In genomic region chr12:53252572-53253422, GRCm38 (mm10) we compare ENCODE assay signal across 8 mouse cellular contexts. TPM values are rescaled to one million over a fixed set of nuclear protein-coding genes. Genes with fewer than 3 reads are reported as not detected.
DNase-seq lines count a peak whose midpoint lies in the region; ATAC-seq and TF ChIP-seq lines count a peak whose summit lies in the region.

No protein-coding gene starts in this region.

- H3K27ac ChIP-seq in forebrain, embryonic 14.5 days (ENCODE audit: low read depth, low read length) = peak overlapping the region; percentile 98
- H3K27ac ChIP-seq in intestine, embryonic 14.5 days (ENCODE audit: low read depth) = peak overlapping the region; percentile 92
- H3K27ac ChIP-seq in liver, embryonic 14.5 days = no peak overlapping the region

- TF ChIP-seq CTCF in brain, embryonic 14.5 days (IDR thresholded peaks at IDR 0.05; ENCODE audit: borderline replicate concordance, extremely low read depth, insufficient read depth, insufficient read length) = peak; percentile 12; the same call in 1 of the 2 replicates
- no peak for TF ChIP-seq CTCF in liver, embryonic 14.5 days (IDR thresholded peaks at IDR 0.05; ENCODE audit: low read depth)

- H3K9ac ChIP-seq in forebrain, embryonic 14.5 days (ENCODE audit: low read length) = peak overlapping the region; percentile 99
- peak overlapping the region; percentile 91 for H3K9ac ChIP-seq in intestine, embryonic 14.5 days (ENCODE audit: low read length)
- H3K9ac ChIP-seq in liver, embryonic 14.5 days (replicated peaks) = no peak overlapping the region

- TF ChIP-seq POLR2A in brain, embryonic 14.5 days (IDR thresholded peaks at IDR 0.05; ENCODE audit: borderline replicate concordance, extremely low read depth, insufficient read depth, insufficient read length, poor library complexity, severe bottlenecking) = peak; percentile 48; the same call in 1 of the 2 replicates

- H3K4me2 ChIP-seq in forebrain, embryonic 14.5 days (ENCODE audit: low read length) = peak overlapping the region; percentile 72
- H3K4me2 ChIP-seq in intestine, embryonic 14.5 days (ENCODE audit: low read length) = peak overlapping the region; percentile 80
- peak overlapping the region; percentile 62 for H3K4me2 ChIP-seq in liver, embryonic 14.5 days (ENCODE audit: low read depth)

- peaks cover 83% of the 10 kb centered on the region for H3K27me3 ChIP-seq in megakaryocyte, embryonic 14.5 days (replicated peaks)
- no peaks in the 10 kb centered on the region for H3K27me3 ChIP-seq in forebrain, embryonic 14.5 days (replicated peaks; ENCODE audit: control insufficient read depth, insufficient read depth, low read length)
- H3K27me3 ChIP-seq in intestine, embryonic 14.5 days (replicated peaks; ENCODE audit: control insufficient read depth, insufficient read depth, low read length) = peaks cover 37% of the 10 kb centered on the region
- H3K27me3 ChIP-seq in liver, embryonic 14.5 days (ENCODE audit: control insufficient read depth, insufficient read depth, low read length) = peaks cover 78% of the 10 kb centered on the region

- peak; percentile 62 for DNase-seq in brain, embryonic 14.5 days (ENCODE audit: low read depth)
- peak; percentile 69 for DNase-seq in forebrain, embryonic 14.5 days (ENCODE audit: low spot score)
- peak; percentile 88 for DNase-seq in intestine, embryonic 14.5 days (ENCODE audit: low spot score)
- no peak for DNase-seq in liver, embryonic 14.5 days (ENCODE audit: low read depth in 3 of 3, low spot score in 3 of 3)
- peak; percentile 68 for DNase-seq in retina, embryonic 14.5 days (ENCODE audit: low spot score)

- under 1% methylated on average over 67 of the region's 115 CpGs for WGBS in forebrain, embryonic 14.5 days
- under 1% methylated on average over 87 of the region's 115 CpGs for WGBS in intestine, embryonic 14.5 days
- WGBS in liver, embryonic 14.5 days (ENCODE audit: insufficient replicate concordance) = under 1% methylated on average over 78 of the region's 115 CpGs

- TF ChIP-seq EP300 in liver, embryonic 14.5 days (IDR thresholded peaks at IDR 0.05; ENCODE audit: low read depth) = no peak

- H3K4me1 ChIP-seq in megakaryocyte, embryonic 14.5 days = peaks cover 18% of the 10 kb centered on the region
- peaks cover 14% of the 10 kb centered on the region for H3K4me1 ChIP-seq in forebrain, embryonic 14.5 days (ENCODE audit: control insufficient read depth, insufficient read depth, low read length)
- peaks cover 18% of the 10 kb centered on the region for H3K4me1 ChIP-seq in intestine, embryonic 14.5 days (replicated peaks; ENCODE audit: control insufficient read depth, insufficient read depth, low read length)
- no peaks in the 10 kb centered on the region for H3K4me1 ChIP-seq in liver, embryonic 14.5 days (replicated peaks; ENCODE audit: control insufficient read depth in 2 of 2, insufficient read depth in 2 of 2, low read length in 1 of 2)

- H3K36me3 ChIP-seq in megakaryocyte, embryonic 14.5 days (replicated peaks; ENCODE audit: low read length) = no peaks in the 10 kb centered on the region
- no peaks in the 10 kb centered on the region for H3K36me3 ChIP-seq in forebrain, embryonic 14.5 days (ENCODE audit: control insufficient read depth, insufficient read depth, low read length)
- H3K36me3 ChIP-seq in intestine, embryonic 14.5 days (ENCODE audit: control insufficient read depth, insufficient read depth, low read length) = no peaks in the 10 kb centered on the region
- H3K36me3 ChIP-seq in liver, embryonic 14.5 days (replicated peaks; ENCODE audit: control insufficient read depth, insufficient read depth, low read depth) = no peaks in the 10 kb centered on the region

- peak overlapping the region; percentile 89 for H3K4me3 ChIP-seq in megakaryocyte, embryonic 14.5 days (replicated peaks)
- peak overlapping the region; percentile 82 for H3K4me3 ChIP-seq in forebrain, embryonic 14.5 days (ENCODE audit: low read depth, low read length)
- peak overlapping the region; percentile 70 for H3K4me3 ChIP-seq in intestine, embryonic 14.5 days (ENCODE audit: low read depth, low read length)
- peak overlapping the region; percentile 24 to 54 for H3K4me3 ChIP-seq in liver, embryonic 14.5 days (ENCODE audit: insufficient read depth in 1 of 2, low read depth in 2 of 2, low read length in 2 of 2)

- no peaks in the 10 kb centered on the region for H3K9me3 ChIP-seq in megakaryocyte, embryonic 14.5 days
- no peaks in the 10 kb centered on the region for H3K9me3 ChIP-seq in forebrain, embryonic 14.5 days (replicated peaks; ENCODE audit: control insufficient read depth, low read length)
- H3K9me3 ChIP-seq in intestine, embryonic 14.5 days (ENCODE audit: control insufficient read depth, low read length) = no peaks in the 10 kb centered on the region
- H3K9me3 ChIP-seq in liver, embryonic 14.5 days (ENCODE audit: control insufficient read depth, low read length) = no peaks in the 10 kb centered on the region

- ATAC-seq in megakaryocyte, adult 5-6 weeks (ENCODE audit: poor library complexity, severe bottlenecking) = no peak
- peak; percentile 28; the same call in 1 of the 2 replicates for ATAC-seq in forebrain, embryonic 14.5 days
- peak; percentile 77 for ATAC-seq in intestine, embryonic 14.5 days (replicated peaks; ENCODE audit: low FRiP score, low TSS enrichment, low read depth)
- no peak for ATAC-seq in liver, embryonic 14.5 days (ENCODE audit: insufficient read depth)
- no peak for ATAC-seq in monocyte, adult 5-6 weeks (replicated peaks; ENCODE audit: insufficient number of reproducible peaks, low FRiP score, low TSS enrichment, poor library complexity, severe bottlenecking)

RNA-seq across cellular contexts. Expression of gene Npas3, which starts 4.3 kb away (rescaled TPM):
- 0.69 TPM in 1 of 2 replicates, not detected in the other for polyA plus RNA-seq in megakaryocyte, embryonic 14.5 days (2012; ENCODE audit: insufficient read depth, low replicate concordance)
- not detected in 2 replicates for total RNA-seq in megakaryocyte, adult 5-6 weeks (2015)
- not detected in 2 replicates for total RNA-seq in megakaryocyte, adult 5-6 weeks (2017)
- 20.4 and 34.2 TPM in 2 replicates for polyA plus RNA-seq in brain, embryonic 14.5 days (2012; rRNA removed)
- polyA plus RNA-seq in forebrain, embryonic 14.5 days (2014; fragmentation: Nextera tagmentation; extraction: Ambion mirVana) = 11.9 and 12.9 TPM in 2 replicates
- polyA plus RNA-seq in intestine, embryonic 14.5 days (2014; fragmentation: Nextera tagmentation; extraction: Ambion mirVana) = 3.5 and 3.7 TPM in 2 replicates
- 0.03 and 0.08 TPM in 2 replicates for polyA plus RNA-seq in liver, embryonic 14.5 days (2012; rRNA removed)
- 0.09 and 0.10 TPM in 2 replicates for polyA plus RNA-seq in liver, embryonic 14.5 days (2014; fragmentation: Nextera tagmentation; extraction: Ambion mirVana)
- total RNA-seq in monocyte, adult 5-6 weeks (2017) = not detected in 3 replicates

Comparison
In these comparisons a context has a peak if more than half of its experiments do, and no peak if none do; other contexts are left out.
1. H3K4me3 ChIP-seq: peak in every context shown above with its lines; median percentile 89 in megakaryocyte, embryonic 14.5 days; 82 in forebrain, embryonic 14.5 days; 70 in intestine, embryonic 14.5 days; 39 in liver, embryonic 14.5 days.
2. ATAC-seq: peak in forebrain, embryonic 14.5 days (single experiment) and intestine, embryonic 14.5 days (single experiment); none in megakaryocyte, adult 5-6 weeks (single experiment), liver, embryonic 14.5 days (single experiment) and monocyte, adult 5-6 weeks (single experiment).
3. DNase-seq: peak in brain, embryonic 14.5 days (single experiment), forebrain, embryonic 14.5 days (single experiment), intestine, embryonic 14.5 days (single experiment) and retina, embryonic 14.5 days (single experiment); none in liver, embryonic 14.5 days (0 of 3).
4. Peak in every context shown above with its lines, with median percentiles within 50 percentile points of each other: H3K4me2 ChIP-seq.